Mouse (Mus musculus): ENCODE measurements at regions not wholly inside any gene's neighbourhood (a gene's known extent, or its start where the extent isn't known, plus 50 kb on each side); places are given as distances from the start of the nearest gene placed in this dataset.
A peak's percentile ranks its signal among the peaks of the same experiment; 100 is the strongest.

GRCm38 (mm10) chr17:9990744-9991143, 321.2 kb upstream of the Pabpc6 start:
- no peak for DNase-seq

DNA sequence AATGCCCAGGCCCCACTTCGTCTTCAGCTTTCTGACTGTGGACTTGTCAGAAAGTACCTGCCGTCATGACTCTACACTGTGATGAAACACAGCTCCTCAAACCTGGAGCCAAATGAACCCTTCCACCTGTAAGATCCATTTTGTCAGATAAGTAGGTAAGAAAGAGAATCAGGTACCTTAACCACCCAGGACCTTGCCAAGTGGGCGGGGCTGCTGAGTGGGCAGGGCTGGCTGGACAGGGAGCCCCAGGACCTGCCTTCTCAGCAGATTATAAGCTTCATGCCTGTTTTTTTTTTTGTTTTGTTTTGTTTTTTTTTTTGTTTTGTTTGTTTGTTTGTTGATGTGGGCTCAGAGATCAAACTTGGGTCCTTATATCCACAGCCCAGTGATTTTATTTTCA, 311.8 kb upstream of the Pabpc6 start:
- no peak for DNase-seq

DNA sequence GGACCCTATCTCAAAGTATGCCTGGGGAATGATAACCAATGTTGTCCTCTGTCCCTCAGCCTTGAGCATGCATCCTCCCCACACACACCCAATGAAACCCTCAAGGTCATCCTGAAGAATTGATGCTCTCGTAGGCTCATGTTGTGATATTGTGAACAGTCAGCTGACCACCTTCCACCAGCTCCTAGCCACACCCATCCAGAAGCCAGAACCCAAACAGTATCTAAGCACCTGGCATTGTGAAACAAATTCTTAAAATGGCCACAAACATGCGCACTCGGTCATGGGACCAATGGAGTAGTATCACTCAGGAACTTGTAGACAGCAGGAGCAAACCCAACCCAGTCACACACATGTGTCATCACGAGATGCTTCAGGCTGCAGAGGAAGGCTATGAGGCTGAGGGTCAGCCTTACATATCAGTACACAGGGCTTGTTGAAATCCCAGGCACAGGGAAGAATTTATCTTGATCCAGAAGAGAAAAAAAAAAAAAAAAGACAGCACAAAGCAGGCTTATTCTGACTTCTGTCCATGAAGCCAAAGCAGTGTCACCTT, 307.4 kb upstream of the Pabpc6 start:
- DNase-seq, result no peak

DNA sequence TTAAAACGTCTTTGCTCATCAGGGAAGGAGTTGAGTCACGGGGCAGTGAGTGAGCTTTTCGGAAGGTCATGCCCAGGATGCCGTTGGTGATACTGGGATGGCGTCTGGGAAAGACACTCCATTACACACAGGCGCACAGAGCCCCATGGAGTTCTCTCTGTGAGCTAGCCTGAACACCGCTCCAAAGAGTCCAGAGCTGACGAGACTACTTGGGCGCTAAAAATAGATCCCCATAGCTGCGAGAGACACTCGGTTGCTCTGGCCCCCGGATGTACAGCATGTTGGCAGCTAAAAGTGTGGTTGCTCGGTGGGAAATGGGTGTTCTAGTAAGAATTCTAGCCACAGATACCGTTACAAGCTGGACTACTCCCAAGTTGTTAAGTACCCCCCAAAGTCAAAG, 306.5 kb upstream of the Pabpc6 start:
- no peak for DNase-seq

- DNase-seq, result no peak
Measured at GRCm38 (mm10) chr17:9975153-9975552, 305.6 kb upstream of the Pabpc6 start.

- DNase-seq, result peak; percentile 23
Measured at GRCm38 (mm10) chr17:9967988-9968387, 298.5 kb upstream of the Pabpc6 start.

DNA sequence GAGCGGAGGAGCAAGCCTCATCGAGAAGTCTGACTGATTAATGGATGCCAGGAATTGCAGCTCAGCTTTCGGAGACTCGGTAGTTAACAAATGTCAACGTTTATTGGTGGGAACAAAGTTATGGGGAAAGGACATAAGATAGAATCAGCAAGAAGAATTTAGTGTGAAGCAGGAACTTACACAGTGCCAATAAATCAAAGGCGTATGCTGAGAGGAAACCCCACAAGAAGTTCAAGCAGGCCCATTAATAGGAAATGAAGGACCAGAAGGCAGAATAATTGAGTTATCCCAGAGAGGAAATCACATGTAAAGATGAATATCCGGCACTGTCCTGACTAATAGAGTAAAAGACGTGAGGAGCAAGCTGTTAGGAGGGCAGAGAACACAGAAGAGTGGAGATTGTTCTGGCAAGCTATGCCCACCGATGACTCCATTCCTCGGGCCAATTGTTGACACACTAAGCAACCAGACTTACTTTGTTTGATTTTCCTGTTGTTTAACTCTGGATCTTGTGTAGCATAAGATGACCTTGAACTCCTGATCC, 293.4 kb upstream of the Pabpc6 start:
- no peak for DNase-seq

GRCm38 (mm10) chr17:9948985-9949667, 279.6 kb upstream of the Pabpc6 start:
- DNase-seq, result peak; percentile 18

- DNase-seq, result no peak
Measured at GRCm38 (mm10) chr17:9947609-9948008, 278.1 kb upstream of the Pabpc6 start.

DNA sequence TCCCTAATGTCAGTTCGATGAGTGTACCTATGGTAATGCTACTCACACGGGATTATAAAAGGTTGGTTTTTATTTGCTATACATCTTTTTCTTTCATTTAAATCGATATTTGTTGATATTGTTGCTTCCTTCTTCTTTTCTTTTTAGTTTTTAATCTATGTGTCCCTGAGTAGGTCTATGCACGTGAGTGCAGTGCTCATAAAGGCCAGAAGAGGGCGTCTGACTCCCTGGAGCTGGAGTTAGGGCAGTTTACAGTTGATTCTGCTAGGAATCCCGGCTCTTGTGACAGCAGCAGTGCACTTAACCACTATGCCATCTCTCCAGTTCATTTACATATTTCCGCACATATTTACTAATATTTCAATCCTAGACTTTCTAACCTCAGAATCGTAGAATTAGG, 275.0 kb upstream of the Pabpc6 start:
- no peak for DNase-seq

- no peak for DNase-seq
Measured at GRCm38 (mm10) chr17:9942171-9942570, 272.7 kb upstream of the Pabpc6 start.

DNA sequence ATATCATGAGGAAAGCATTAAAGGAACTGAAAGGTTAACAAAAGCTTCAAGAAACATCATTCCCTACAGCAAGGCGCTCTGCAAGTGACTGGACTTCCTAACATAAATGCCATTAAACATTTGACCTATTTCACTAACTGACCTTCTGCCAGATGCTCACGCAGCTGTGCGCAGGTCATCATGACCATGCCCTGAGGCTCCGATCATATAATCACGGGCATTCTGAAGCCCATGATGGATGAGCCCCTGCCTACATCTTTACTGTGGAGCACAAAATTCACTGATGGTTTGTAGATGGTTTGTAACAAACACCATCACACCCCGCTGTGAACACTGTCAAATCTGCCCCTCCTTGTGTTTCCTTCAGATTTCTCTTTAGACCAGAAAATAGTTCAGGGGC, 270.1 kb upstream of the Pabpc6 start:
- no peak for DNase-seq

GRCm38 (mm10) chr17:9938426-9938825, 268.9 kb upstream of the Pabpc6 start:
- no peak for DNase-seq

- DNase-seq, result no peak
Measured at GRCm38 (mm10) chr17:9937211-9937610, 267.7 kb upstream of the Pabpc6 start.

DNA sequence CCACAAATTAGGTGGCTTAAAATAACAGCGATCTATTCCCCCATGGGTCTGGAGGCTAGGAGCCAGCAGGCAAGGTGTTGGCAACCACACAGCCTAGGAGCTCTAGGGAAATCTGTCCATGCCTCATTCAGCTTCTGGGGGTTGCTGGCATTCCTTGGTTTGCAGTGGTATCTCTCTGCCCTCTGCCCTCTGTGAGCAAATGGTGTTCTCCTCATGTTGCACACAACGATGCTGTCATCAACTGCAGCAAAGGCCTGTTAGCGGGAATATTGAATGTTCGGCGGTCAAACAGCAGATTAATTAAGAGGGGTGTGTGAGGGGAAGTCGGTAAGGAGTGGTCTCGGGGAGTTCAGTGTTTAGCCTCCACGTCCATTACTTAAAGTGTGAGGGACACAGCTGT, 262.7 kb upstream of the Pabpc6 start:
- DNase-seq, result peak; percentile 32

GRCm38 (mm10) chr17:9931526-9931925, 262.0 kb upstream of the Pabpc6 start:
- DNase-seq, result no peak

GRCm38 (mm10) chr17:9929448-9930088, 260.1 kb upstream of the Pabpc6 start:
- no peak for DNase-seq

- DNase-seq, result no peak
Measured at GRCm38 (mm10) chr17:9927724-9928123, 258.2 kb upstream of the Pabpc6 start.

- DNase-seq, result no peak
Measured at GRCm38 (mm10) chr17:9926308-9926707, 256.8 kb upstream of the Pabpc6 start.

GRCm38 (mm10) chr17:9921326-9921725, 251.8 kb upstream of the Pabpc6 start:
- DNase-seq, result no peak

GRCm38 (mm10) chr17:9917031-9917430, 247.5 kb upstream of the Pabpc6 start:
- no peak for DNase-seq

- no peak for DNase-seq
Measured at GRCm38 (mm10) chr17:9910856-9911255, 241.3 kb upstream of the Pabpc6 start.

DNA sequence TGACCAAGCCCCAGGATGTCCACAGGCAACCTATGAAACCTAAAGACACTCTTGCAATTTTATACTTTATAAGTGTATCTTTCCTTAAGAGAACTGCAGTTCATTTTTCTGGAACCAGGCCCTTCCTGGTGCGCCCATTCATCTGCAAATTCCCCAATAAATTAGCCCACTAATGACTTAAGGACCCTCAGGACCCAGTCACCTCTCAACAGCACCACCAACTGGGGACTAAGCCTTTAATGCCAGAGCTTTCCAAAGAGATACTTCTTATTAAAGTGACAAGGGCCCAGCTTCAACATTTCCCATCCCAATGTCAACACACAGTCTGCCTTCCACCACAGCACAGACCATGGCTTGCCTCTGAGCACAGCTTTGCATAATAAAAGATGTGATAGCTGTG, 237.6 kb upstream of the Pabpc6 start:
- DNase-seq, result no peak
